20 mouse cellular contexts compared by ENCODE assay signal in the genomic region with DNA sequence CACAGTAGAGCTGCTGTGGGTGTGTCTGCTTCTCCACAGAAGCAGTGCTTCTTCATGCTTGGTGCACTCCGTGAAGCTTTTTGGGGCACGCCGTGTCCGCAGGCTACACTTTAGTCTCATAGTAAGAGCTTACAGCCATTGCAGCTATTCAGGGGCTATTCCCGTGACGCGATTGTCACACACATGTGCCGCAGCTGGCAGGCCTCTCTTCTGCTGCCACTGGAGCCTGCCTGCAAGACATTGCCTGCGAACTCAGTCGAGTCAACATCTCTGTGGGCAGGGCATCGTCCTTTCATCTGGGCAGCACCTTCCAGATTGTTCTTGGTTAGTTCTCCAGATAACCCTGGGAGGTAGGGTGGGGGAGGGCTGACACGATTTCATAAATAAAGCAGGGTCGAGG. TPM values are rescaled to one million over a fixed set of nuclear protein-coding genes. Genes with fewer than 3 reads are reported as not detected.
DNase-seq lines count a peak whose midpoint lies in the region; ATAC-seq and TF ChIP-seq lines count a peak whose summit lies in the region.
"Had no signal": no experiment of that assay in that cellular context is flagged by ENCODE, and none has a peak within 500 bp of the region (broad histone marks: within the 10 kb centered on the region; RNA-seq: fewer than 3 reads in every experiment).

No protein-coding gene starts in this region.

- 59% methylated on average over 13 of the region's 13 CpGs for WGBS in heart, adult 2 months
- WGBS in lung, embryonic 15.5 days = 66% methylated on average over 13 of the region's 13 CpGs
- 51% methylated on average over 13 of the region's 13 CpGs for WGBS in embryonic facial prominence, embryonic 15.5 days
- 63% methylated on average over 13 of the region's 13 CpGs for WGBS in limb, embryonic 15.5 days
- WGBS in forebrain, embryonic 13.5 days = 92% methylated on average over 13 of the region's 13 CpGs

- H3K79me2 ChIP-seq in heart, adult 2 months (replicated peaks; ENCODE audit: control insufficient read depth, insufficient read depth, low read length) = no peaks in the 10 kb centered on the region

- peak overlapping the region; percentile 5; the same call in 1 of the 2 replicates for H3K27ac ChIP-seq in heart, adult 2 months
- peak overlapping the region; percentile 38; the same call in 1 of the 2 replicates for H3K27ac ChIP-seq in lung, embryonic 15.5 days
- peak overlapping the region; percentile 85 for H3K27ac ChIP-seq in embryonic facial prominence, embryonic 15.5 days (replicated peaks)
- H3K27ac ChIP-seq in limb, embryonic 15.5 days = peak overlapping the region; percentile 44
- H3K27ac ChIP-seq in forebrain, embryonic 13.5 days = no peak overlapping the region
- H3K27ac ChIP-seq: forebrain, embryonic 10.5 days; kidney, postnatal 0 days; liver, embryonic 14.5 days; midbrain, embryonic 10.5 days; stomach, embryonic 15.5 days had no signal

- no peak for TF ChIP-seq CTCF in heart, adult 2 months (IDR thresholded peaks at IDR 0.05)

- no peak overlapping the region for H3K4me3 ChIP-seq in heart, adult 2 months
- no peak overlapping the region for H3K4me3 ChIP-seq in lung, embryonic 15.5 days
- H3K4me3 ChIP-seq in embryonic facial prominence, embryonic 15.5 days (replicated peaks) = 0 out of 2 replicates have a peak overlapping the region, but pooled peaks have one; percentile 99
- H3K4me3 ChIP-seq in limb, embryonic 15.5 days = no peak overlapping the region
- no peak overlapping the region for H3K4me3 ChIP-seq in forebrain, embryonic 13.5 days
- H3K4me3 ChIP-seq: forebrain, embryonic 10.5 days; midbrain, embryonic 10.5 days; stomach, embryonic 15.5 days had no signal

- H3K4me2 ChIP-seq in lung, embryonic 15.5 days = peak overlapping the region; percentile 97
- H3K4me2 ChIP-seq in embryonic facial prominence, embryonic 15.5 days (replicated peaks) = peak overlapping the region; percentile 98
- 0 out of 2 replicates have a peak overlapping the region, but pooled peaks have one; percentile 98 for H3K4me2 ChIP-seq in limb, embryonic 15.5 days
- no peak overlapping the region for H3K4me2 ChIP-seq in forebrain, embryonic 13.5 days
- H3K4me2 ChIP-seq: stomach, embryonic 15.5 days had no signal

- H3K9ac ChIP-seq in heart, adult 2 months (ENCODE audit: low read depth, low read length) = no peak overlapping the region
- H3K9ac ChIP-seq in lung, embryonic 15.5 days = no peak overlapping the region
- no peak overlapping the region for H3K9ac ChIP-seq in embryonic facial prominence, embryonic 15.5 days
- no peak overlapping the region for H3K9ac ChIP-seq in limb, embryonic 15.5 days
- H3K9ac ChIP-seq in forebrain, embryonic 13.5 days = no peak overlapping the region
- H3K9ac ChIP-seq: liver, embryonic 14.5 days; stomach, embryonic 15.5 days had no signal

- ATAC-seq in lung, embryonic 15.5 days (ENCODE audit: borderline replicate concordance, extremely low read depth, low FRiP score, low TSS enrichment) = no peak
- ATAC-seq in embryonic facial prominence, embryonic 15.5 days (ENCODE audit: insufficient number of reproducible peaks, low FRiP score, low TSS enrichment, low read depth) = no peak
- no peak for ATAC-seq in limb, embryonic 15.5 days (ENCODE audit: insufficient number of reproducible peaks, low FRiP score, low TSS enrichment, low read depth)
- no peak for ATAC-seq in forebrain, embryonic 13.5 days
- ATAC-seq: Patski had no signal

- DNase-seq in heart, adult 2 months = peak in 1 of 2 experiments; percentile 31
- no peak for DNase-seq in heart, adult 9 months (ENCODE audit: low spot score in 2 of 2)
- no peak for DNase-seq in lung, postnatal 10 days
- no peak for DNase-seq in kidney, adult 18-20 months
- DNase-seq: adrenal gland, postnatal 14 days; cerebellum, adult 2 months; gastrocnemius, postnatal 36 days; layer of hippocampus, postnatal 36 days; lung, postnatal 4 days; spleen, adult 18-20 months had no signal

- intact Hi-C loops in heart, adult 2 months (cut with DNase I) = loop anchor here (5.0 kb wide), 3 partner anchors 52 to 78 kb away; no protein-coding TSS in a partner anchor

- 0 out of 2 replicates have a peak, but pooled peaks have one; percentile 13 for TF ChIP-seq POLR2A in heart, adult 2 months (IDR thresholded peaks at IDR 0.05; ENCODE audit: insufficient read depth, low read depth, low read length)

- peaks cover 10% of the 10 kb centered on the region for H3K36me3 ChIP-seq in heart, adult 2 months (ENCODE audit: control insufficient read depth, insufficient read depth, low read length)
- peaks cover 29% of the 10 kb centered on the region; the same call in 1 of the 2 replicates for H3K36me3 ChIP-seq in lung, embryonic 15.5 days
- H3K36me3 ChIP-seq in embryonic facial prominence, embryonic 15.5 days = peaks cover 22% of the 10 kb centered on the region
- H3K36me3 ChIP-seq in limb, embryonic 15.5 days = peaks cover 20% of the 10 kb centered on the region
- peaks cover 13% of the 10 kb centered on the region for H3K36me3 ChIP-seq in forebrain, embryonic 13.5 days (ENCODE audit: poor library complexity, severe bottlenecking)

- no peaks in the 10 kb centered on the region for H3K9me3 ChIP-seq in lung, embryonic 15.5 days
- H3K9me3 ChIP-seq in embryonic facial prominence, embryonic 15.5 days (replicated peaks) = no peaks in the 10 kb centered on the region
- no peaks in the 10 kb centered on the region for H3K9me3 ChIP-seq in limb, embryonic 15.5 days
- H3K9me3 ChIP-seq in forebrain, embryonic 13.5 days (replicated peaks) = 0 out of 2 replicates have a peak, but pooled peaks cover 7% of the 10 kb centered on the region
- H3K9me3 ChIP-seq: forebrain, embryonic 10.5 days; stomach, embryonic 15.5 days had no signal

- peaks cover 6% of the 10 kb centered on the region for H3K4me1 ChIP-seq in heart, adult 2 months (ENCODE audit: control insufficient read depth, insufficient read depth, low read length)
- peaks cover 40% of the 10 kb centered on the region for H3K4me1 ChIP-seq in lung, embryonic 15.5 days
- peaks cover 62% of the 10 kb centered on the region for H3K4me1 ChIP-seq in embryonic facial prominence, embryonic 15.5 days
- peaks cover 68% of the 10 kb centered on the region for H3K4me1 ChIP-seq in limb, embryonic 15.5 days
- peaks cover 33% of the 10 kb centered on the region for H3K4me1 ChIP-seq in forebrain, embryonic 13.5 days

- H3K27me3 ChIP-seq in heart, adult 2 months (ENCODE audit: control insufficient read depth, insufficient read depth, low read length) = no peaks in the 10 kb centered on the region
- no peaks in the 10 kb centered on the region for H3K27me3 ChIP-seq in lung, embryonic 15.5 days
- H3K27me3 ChIP-seq in embryonic facial prominence, embryonic 15.5 days = no peaks in the 10 kb centered on the region
- no peaks in the 10 kb centered on the region for H3K27me3 ChIP-seq in limb, embryonic 15.5 days
- H3K27me3 ChIP-seq in forebrain, embryonic 13.5 days = no peaks in the 10 kb centered on the region
- H3K27me3 ChIP-seq: Patski; stomach, embryonic 15.5 days had no signal

- no peak for TF ChIP-seq EP300 in heart, adult 2 months (IDR thresholded peaks at IDR 0.05; ENCODE audit: insufficient read depth, low read depth, low read length)

RNA-seq across cellular contexts. Expression of gene Rasl11b, which starts 4.7 kb away (rescaled TPM):
- 10 to 100 TPM; 27.8 to 28.9 TPM for total RNA-seq in heart, adult 2 months (2021)
- polyA plus RNA-seq in heart, adult 2 months (2012; rRNA removed) = 31.3 and 44.4 TPM in 2 replicates
- polyA plus RNA-seq in lung, embryonic 15.5 days (2015; fragmentation: Nextera tagmentation; extraction: Ambion mirVana) = 150 and 154 TPM in 2 replicates
- polyA plus RNA-seq in embryonic facial prominence, embryonic 15.5 days (2015; fragmentation: Nextera tagmentation; extraction: Ambion mirVana) = 123 and 138 TPM in 2 replicates
- 126 and 133 TPM in 2 replicates for polyA plus RNA-seq in limb, embryonic 15.5 days (2015; fragmentation: Nextera tagmentation; extraction: Ambion mirVana)
- polyA plus RNA-seq in forebrain, embryonic 13.5 days (2015; fragmentation: Nextera tagmentation; extraction: Ambion mirVana) = 23.0 TPM in 2 replicates
